Mouse (Mus musculus) E14TG2a.4 (cell line): ENCODE results near the gene Rrbp1.

Source experiments
- CTCF ChIP-seq: conservative IDR thresholded peaks from 2 replicates; pipeline ENCODE4 v1.5.1; 2014; ENCODE audit warnings: low read length
- POU5F1 ChIP-seq: IDR thresholded peaks from 2 replicates; pipeline ENCODE4 v1.6.1; 2014; ENCODE audit warnings: low read length, borderline replicate concordance

DNA sequence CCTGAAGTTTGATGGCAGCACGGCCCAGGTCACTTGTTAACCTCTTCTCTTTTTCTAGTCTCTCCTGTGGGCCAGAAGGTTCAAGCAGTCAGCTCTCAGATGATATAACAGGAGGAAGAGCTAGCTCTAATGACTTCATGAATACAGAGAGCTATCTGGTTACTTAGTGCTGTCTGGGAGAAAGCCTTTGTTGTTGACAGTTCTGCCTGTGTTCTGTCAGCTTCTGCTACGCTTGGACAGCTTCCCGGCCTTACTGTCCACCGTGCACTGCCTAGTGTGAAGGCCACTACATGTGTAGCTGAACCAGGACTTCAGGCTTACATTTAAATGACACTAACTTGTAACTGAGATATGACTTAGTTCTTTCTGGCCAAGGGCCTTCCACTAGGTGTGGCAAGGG, 62.6 kb downstream of the Rrbp1 start:
- TF ChIP-seq CTCF (no peak), POU5F1 (no peak)
